Mouse (Mus musculus) large intestine, adult 2 months (tissue): ENCODE data around the gene Rps6kb2. TPM values are rescaled to one million over a fixed set of nuclear protein-coding genes. Genes with fewer than 3 reads are reported as not detected.
A peak's percentile ranks its signal among the peaks of the same experiment; 100 is the strongest.
"Not testable (repeated sequence)": the region's sequence is repeated elsewhere in the genome, so short reads cannot be mapped to it uniquely, and the experiment has no call there.

ENCODE experiments used
- DNase-seq: peaks from one replicate; pipeline ENCODE4 v3.0.0-alpha.2; 2012; ENCODE audit warnings: low read depth, low spot score
- WGBS: fragments of 180-500 bp; shearing (Covaris S2); methylation state at CpG from one replicate; pipeline ENCODE4 v1.1.7; 2018; 5-methylcytosine and 5-hydroxymethylcytosine counted together
- polyA plus RNA-seq: library from polyadenylated mRNA; depleted of rRNA; stranded (reverse); fragments of >200 nt; gene quantifications from 2 replicates; pipeline ENCODE4 v1.2.3, GENCODE M21; 2012

Gene Rps6kb2
- polyA plus RNA-seq, 1 experiment, result 37.5 TPM

DNA sequence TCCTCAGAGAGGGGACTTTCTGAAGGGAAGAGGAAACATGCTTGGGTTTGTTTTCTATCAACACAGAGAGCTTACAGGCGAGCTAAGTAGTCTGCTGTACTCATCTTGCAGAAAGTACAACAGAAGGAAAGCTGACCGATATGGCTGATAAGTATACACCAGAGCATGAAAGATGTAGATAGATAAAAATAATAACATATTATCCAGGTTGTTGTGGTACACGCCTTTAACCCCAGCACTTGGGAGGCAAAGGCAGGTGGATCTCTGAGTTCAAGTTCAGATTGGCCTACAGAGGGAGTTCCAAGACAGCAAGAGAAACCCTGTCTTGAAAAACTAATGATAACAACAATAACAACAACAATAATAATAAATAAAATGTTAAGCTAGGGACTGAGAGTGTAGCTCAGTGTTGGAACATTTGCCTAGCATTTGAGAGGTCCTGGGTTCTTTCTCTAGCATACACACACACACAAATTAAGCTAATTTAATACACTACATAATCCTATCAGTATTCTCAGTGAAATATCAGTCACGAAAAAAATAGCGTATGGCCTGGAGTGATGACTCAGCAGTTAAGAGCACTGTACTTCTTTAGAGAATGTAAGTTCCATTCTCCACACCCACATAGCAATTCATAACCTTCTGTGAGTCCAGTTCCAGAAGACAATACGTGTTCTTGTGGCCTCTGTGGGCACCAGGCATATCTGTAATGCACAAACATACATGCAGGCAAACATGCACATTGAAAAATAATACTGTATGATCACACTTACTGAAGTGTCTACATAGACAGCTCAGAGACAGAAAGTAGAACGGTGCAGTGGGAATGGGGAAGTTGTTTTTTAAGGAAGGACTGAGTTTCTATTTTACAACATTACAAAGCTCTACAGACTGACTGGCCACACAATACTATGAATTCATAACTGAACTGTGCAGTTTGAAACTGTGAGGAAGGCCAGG, 40.5 kb downstream of the Rps6kb2 start:
- no peak for DNase-seq
- 67% methylated on average over 7 of the region's 7 CpGs for WGBS

DNA sequence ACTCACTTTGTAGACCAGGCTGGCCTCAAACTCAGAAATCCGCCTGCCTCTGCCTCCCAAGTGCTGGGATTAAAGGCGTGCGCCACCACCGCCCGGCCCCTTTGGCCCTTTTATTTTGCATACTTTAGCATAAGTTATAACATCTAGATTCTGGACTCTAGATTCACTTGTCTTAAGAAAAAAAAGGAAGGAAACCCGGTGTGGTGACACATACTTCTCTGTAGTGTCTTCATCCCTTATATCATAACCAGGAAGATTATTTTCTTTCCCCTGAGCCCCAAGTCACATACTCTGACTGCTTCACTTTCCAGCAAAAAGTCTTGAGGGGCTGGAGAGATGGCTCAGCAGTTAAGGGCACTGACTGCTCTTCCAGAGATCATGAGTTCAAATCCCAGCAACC, 41.3 kb downstream of the Rps6kb2 start:
- not testable (repeated sequence) for DNase-seq
- 42% methylated on average over 6 of the region's 6 CpGs for WGBS

DNA sequence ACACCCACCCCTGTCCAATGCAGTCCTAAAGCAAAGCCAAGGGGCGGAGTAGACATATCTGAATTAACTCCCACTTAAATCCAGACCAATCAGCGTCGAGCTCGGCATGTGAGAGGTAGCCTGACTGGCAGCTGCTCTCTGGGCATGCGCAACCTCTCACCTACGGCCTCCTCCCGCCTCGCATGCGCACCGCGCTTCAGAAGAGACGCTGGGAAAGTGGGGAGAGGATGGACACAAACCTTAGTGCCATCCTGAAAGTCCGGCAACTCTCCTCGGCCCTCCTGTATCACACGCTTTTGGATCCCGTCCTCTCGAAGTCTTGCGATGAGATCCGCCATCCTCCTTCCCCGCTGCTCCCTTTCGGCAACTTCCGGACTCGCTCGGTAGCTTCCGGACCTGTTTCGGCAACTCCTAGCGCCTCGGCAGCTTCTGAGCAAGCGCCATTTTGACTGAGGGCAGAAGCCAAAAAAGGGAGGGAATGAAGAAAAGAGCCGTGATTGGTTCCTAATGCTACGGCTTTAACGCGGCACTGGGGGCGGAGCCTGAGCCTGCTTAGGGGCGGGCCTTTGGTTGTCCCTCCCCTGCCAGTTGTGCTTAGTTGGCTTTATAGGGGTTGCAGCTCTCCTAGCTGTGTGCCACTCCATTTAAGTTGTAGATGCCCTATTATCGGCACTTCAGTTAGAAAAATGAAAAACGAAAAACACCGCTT, 41.9 kb downstream of the Rps6kb2 start:
- DNase-seq, result peak; percentile 99
- WGBS, result 2% methylated on average over 38 of the region's 38 CpGs

DNA sequence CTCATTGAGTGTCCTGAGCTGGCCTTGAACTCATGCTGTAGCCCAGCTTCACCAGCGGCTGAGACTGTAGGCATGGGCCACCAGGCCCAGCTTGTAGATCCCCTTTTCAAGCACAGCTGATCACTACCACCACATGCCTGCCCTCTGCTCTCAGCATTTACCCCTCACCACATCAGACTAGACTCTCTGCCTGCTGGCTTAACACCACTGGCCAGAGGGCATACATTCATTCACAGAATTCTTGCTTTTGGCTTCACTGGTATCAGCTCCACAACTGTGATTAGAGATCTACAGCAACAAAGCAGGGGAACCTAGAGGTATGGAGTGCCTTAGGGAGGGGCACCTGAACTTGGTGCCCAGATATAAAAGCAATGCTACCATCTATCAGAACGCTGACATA, 42.7 kb downstream of the Rps6kb2 start:
- WGBS, result 90% methylated on average over 2 of the region's 2 CpGs
- DNase-seq, result no peak

DNA sequence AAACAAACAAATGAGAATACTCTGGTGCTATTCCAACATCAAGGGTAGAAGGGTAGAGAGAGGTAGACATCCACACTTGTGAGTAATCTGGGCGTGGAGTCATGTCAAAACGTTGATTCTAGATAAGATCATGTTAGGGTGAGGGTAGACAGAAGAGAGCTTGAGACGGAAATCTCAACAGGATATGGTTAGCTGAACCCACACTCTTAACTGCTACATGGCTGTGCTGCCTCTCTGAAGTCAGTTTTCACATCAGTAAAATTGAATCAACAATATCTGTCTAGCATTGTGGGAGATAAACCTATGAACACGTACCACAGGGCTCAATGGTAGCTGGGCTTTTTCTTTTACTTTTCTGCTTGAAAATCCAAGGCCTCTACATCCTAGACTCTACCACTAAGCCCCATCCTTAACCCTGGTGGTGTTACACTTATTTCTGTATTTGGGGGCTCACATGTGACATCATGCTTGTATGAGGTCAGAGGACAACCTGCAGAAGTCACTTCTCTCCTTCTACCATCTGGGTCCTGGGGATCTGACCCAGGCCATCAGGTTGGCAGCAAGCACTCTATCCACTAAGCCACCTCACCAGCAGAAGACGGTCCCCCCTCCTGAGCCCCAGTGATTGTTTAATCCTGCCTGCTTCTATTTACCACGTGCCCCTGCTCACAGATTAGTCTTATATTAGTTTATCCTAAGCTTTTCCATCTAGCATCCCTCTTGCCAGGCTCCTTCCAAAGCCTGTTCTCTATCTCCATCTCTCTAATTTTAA, 43.3 kb downstream of the Rps6kb2 start:
- no peak for DNase-seq

DNA sequence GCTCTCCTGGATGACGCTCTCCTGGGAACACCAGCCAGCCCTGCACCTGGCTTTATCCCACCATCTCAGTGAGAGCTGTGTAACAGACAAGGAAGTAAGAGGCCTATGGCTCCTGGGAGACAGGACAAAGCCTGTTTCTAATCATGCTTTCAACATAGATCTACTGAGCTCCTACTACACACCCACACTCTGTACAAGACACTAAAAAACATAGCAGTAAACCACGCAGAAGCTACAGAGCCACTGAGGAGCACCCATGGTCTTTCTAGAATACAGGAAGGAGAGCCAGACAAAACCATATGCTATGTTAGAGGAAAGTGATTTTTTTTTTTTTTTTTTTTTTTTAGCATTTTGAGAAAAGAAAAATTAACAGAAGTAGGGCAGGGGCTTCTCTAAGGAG, 44.8 kb downstream of the Rps6kb2 start:
- 91% methylated on average over 2 of the region's 2 CpGs for WGBS
- no peak for DNase-seq

More for the DNA sequence above, 43.3 kb downstream of the Rps6kb2 start:
- 76% methylated on average over 6 of the region's 6 CpGs for WGBS

DNA sequence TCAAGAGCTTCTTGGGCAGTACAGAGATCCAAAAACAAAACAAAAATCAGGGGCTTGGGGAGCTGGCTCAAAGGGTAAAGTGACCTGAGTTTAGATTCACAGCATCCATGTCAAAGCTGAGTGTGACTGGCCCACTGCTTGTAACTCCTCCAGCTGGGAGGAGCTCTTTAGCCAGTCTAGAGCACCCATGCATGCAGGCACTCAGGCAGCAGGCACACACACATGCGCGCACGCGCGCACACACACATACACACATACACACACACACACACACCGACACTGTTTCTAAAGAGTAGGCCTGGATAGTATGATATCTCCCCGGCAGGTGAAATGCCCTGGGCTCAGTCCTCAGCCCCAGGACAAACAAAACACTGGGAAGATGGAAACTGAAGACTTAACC, 46.1 kb downstream of the Rps6kb2 start:
- WGBS, result 95% methylated on average over 7 of the region's 7 CpGs
- DNase-seq, result no peak

DNA sequence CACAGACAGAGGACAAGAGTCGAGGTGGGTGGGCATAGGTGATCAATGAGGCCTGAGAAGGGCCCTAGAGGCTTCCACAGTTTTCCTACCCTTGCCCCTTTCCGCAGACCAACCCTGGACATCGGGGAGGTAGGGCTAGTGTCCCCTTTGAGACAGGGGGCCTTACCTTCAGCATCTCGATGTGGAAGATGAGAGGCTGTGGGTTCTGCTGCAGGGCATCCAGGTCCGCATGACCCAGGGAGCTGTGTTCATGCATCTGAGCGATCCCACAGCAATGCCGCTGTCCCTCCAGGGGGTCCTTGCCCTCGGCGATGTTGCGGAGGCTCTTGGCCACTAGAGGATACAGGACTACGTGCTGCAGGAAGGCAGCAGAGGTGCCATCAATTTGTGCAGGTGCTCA, 47.3 kb downstream of the Rps6kb2 start:
- WGBS, result 86% methylated on average over 11 of the region's 11 CpGs
- DNase-seq, result no peak

DNA sequence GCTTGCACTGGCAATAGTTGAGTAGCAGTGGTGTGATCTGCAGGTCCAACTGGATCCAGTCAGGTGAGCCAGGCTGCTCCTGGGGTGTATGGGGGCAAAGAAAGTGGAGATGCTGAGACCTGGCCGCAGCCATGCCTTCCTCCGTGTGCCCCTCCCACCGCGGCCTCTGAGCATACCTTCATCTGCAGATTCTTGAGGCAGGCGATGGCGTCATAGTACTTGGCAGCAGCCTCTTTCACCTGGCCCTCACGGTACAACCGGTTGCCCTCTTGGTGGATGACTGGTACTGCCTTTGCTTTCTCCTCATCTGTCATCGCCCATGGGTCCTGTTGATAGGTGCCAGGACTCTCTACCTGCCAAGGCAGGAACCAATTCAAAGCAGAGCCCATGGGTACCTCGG, 48.0 kb downstream of the Rps6kb2 start:
- WGBS, result 94% methylated on average over 10 of the region's 10 CpGs
- DNase-seq, result no peak

DNA sequence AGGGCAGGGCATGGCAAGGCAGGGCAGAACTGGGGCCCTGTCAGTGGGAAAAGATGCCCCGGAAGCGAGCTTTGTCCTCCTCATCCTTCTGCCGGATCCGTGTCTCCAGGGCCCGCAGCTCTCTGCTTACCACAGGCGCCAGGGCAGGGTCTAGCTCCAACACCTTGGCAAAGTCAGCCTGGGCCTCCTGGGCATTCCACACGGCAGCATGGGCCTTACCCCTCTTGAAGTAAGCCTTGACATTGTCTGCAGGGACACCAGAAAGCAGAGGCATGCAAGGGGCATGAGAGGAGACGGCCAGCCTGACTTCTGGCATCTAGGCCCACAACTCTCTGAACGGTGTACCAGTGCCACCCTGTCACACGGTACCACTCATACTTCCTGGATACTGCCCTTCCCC, 48.6 kb downstream of the Rps6kb2 start:
- 55% methylated on average over 10 of the region's 10 CpGs for WGBS
- no peak for DNase-seq

DNA sequence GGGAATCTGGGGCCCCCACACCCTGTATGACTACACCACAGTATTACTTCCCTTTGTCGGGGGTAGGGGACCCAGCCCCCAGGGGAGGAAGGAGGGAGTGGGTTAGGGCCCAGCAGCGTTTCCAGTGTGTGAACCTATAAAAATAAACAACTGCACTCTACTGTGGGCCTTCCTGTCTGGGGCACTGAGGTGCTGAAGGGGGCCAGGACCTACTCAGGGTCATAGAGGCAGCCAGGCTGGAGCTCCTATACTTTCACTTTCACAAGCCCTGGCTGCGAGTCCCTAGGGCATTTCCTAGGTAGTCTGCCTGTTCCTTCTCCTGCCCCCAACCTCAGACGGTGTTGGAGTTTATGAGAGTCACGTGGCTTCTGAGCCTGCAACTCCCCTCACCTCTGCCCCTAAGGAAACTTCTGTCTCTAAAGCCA, 49.3 kb downstream of the Rps6kb2 start:
- DNase-seq, result no peak
- WGBS, result 5% methylated on average over 5 of the region's 5 CpGs

DNA sequence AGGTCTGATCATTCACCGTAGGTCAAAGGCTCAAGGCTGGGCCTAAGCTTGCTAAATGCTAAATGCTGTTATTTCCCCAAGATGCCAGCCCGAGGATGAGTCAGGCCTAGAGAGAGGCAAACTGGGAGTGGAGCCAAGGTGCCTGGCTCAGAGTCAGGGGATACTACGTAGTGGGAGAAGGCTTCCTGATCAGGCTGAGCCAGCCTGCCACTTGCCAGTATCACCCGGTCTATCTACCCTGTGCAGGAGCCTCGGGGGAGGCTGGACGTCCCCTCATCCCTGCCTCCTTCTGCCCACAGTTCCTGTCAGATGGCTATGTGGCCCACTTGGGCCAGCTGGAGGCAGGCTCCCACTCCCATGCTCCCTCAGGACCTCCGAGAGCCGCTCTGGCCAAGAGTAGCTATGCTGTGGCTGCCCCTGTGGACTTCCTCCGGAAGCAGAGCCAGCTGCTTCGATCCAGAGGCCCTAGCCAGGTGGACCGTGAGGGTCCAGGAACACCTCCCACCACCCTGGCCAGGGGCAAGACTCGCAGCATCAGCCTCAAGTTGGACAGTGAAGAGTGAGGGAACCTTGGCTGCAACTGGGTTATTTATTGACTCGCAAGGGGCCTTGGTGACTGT, 49.9 kb downstream of the Rps6kb2 start:
- no peak for DNase-seq

DNA sequence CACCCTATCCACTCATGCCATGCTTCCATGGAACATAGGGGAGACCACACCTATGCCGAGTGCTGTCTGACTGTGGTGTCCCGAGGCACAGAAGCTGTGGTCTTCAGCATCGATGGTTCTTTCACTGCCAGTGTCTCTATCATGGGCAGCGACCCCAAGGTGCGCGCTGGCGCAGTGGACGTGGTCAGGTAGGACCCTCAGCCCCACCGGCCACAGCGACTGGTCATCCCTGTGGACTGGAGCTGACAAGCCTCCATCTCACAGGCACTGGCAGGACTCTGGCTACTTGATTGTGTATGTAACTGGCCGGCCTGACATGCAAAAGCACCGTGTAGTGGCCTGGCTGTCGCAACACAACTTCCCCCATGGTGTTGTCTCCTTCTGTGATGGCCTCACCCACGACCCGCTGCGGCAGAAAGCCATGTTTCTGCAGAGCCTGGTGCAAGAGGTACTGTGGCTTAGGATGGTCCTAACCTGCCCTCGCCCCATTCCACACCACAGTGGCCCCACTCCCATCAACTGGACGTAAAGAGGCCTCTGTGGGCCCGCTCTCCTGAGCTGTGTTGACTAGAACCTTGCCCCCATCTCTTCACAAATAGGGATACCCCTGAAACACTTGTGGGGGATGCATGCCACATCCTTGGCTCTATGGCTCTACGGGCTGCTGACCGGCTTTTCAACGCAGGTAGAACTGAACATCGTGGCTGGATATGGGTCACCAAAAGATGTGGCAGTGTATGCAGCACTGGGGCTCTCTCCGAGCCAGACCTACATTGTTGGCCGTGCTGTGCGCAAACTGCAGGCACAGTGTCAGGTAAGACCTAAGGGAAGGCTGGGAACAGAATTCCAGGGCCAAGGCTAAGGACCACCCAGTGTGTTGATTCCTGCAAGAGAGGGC, 50.8 kb downstream of the Rps6kb2 start:
- WGBS, result 92% methylated on average over 26 of the region's 26 CpGs
- no peak for DNase-seq

More for the DNA sequence above, 49.9 kb downstream of the Rps6kb2 start:
- 14% methylated on average over 13 of the region's 13 CpGs for WGBS

DNA sequence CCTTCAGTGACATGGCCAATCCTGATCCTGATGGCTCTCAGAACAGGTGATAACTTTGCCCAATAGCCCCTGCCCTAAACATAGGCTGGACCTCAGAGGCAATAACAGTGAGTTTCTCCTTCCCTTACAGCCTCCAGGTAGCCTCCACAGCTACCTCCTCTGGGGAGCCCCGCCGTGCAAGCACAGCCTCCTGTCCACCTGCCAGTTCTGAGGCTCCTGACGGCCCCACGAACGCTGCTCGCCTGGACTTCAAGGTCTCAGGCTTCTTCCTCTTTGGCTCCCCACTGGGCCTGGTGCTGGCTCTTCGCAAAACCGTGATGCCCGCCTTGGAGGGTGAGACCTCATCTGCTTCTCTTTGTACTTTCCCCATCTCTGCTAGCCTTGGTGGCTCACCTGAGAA, 54.6 kb downstream of the Rps6kb2 start:
- 85% methylated on average over 9 of the region's 9 CpGs for WGBS
- DNase-seq, result no peak

DNA sequence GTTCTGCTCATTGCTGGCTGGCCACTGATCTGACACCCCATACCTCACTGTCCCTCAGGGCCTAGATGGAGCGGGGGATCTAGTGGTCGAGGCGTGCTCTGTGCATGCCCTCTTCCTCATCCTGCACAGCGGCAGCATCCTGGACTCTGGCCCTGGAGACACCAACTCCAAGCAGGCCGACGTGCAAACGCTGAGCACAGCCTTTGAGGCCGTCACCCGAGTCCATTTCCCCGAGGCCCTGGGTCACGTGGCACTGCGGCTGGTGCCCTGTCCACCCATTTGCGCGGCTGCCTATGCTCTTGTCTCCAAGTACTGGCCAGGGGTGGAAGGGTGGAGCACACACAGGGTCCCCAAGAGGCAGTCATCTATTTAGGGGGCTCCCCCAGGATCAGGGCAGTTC, 56.5 kb downstream of the Rps6kb2 start:
- 93% methylated on average over 14 of the region's 14 CpGs for WGBS
- no peak for DNase-seq

DNA sequence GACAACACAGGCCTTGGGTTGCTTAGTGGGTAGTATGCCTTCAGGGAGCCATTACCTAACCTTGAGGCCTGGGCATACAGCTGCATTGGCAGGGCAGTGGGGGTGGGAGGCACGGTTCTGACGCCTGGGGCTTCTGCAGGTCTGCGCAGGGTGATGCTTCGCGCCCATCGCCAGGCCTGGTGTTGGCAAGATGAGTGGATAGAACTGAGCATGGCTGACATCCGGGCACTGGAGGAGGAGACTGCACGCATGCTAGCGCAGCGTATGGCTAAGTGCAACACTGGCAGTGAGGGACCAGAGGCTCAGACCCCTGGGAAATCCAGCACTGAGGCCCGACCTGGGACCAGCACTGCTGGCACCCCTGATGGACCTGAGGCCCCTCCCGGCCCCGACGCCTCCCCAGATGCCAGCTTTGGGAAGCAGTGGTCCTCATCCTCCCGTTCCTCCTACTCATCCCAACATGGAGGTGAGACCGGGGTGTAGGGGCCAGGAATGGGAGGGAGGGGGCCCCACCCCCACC, 58.4 kb downstream of the Rps6kb2 start:
- WGBS, result 94% methylated on average over 16 of the region's 16 CpGs
- no peak for DNase-seq
